Mouse (Mus musculus): ENCODE measurements around the gene Abcd1. TPM values are rescaled to one million over a fixed set of nuclear protein-coding genes. Genes with fewer than 3 reads are reported as not detected.

Gene Abcd1
- polyA plus RNA-seq, 1 experiment from 2014 or later = 12.8 TPM

Other genes starting within 250 kb of the Abcd1 start
- 22.9 and 24.3 TPM in 2 replicates for gene Bgn, start 233.0 kb upstream of the Abcd1 start, polyA plus RNA-seq (2015; fragmentation: Nextera tagmentation; extraction: Ambion mirVana)
- 5.9 and 7.0 TPM in 2 replicates for gene Atp2b3, start 213.5 kb upstream of the Abcd1 start, polyA plus RNA-seq (2015; fragmentation: Nextera tagmentation; extraction: Ambion mirVana)
- gene Dusp9, start 77.2 kb upstream of the Abcd1 start, polyA plus RNA-seq (2015; fragmentation: Nextera tagmentation; extraction: Ambion mirVana) = 0.43 and 0.46 TPM in 2 replicates
- gene Pnck, start 56.5 kb upstream of the Abcd1 start, polyA plus RNA-seq (2015; fragmentation: Nextera tagmentation; extraction: Ambion mirVana) = 179 and 188 TPM in 2 replicates
- gene Slc6a8, start 43.4 kb upstream of the Abcd1 start, polyA plus RNA-seq (2015; fragmentation: Nextera tagmentation; extraction: Ambion mirVana) = 6.6 and 7.4 TPM in 2 replicates
- gene Bcap31, start 422 bp upstream of the Abcd1 start, polyA plus RNA-seq (2015; fragmentation: Nextera tagmentation; extraction: Ambion mirVana) = 112 and 115 TPM in 2 replicates
- gene Plxnb3, start 40.5 kb downstream of the Abcd1 start, polyA plus RNA-seq (2015; fragmentation: Nextera tagmentation; extraction: Ambion mirVana) = 0.23 and 0.35 TPM in 2 replicates
- gene Srpk3, start 57.8 kb downstream of the Abcd1 start, polyA plus RNA-seq (2015; fragmentation: Nextera tagmentation; extraction: Ambion mirVana) = 1.6 and 2.1 TPM in 2 replicates
- 258 and 267 TPM in 2 replicates for gene Idh3g, start 70.3 kb downstream of the Abcd1 start, polyA plus RNA-seq (2015; fragmentation: Nextera tagmentation; extraction: Ambion mirVana)
- 134 and 140 TPM in 2 replicates for gene Ssr4, start 70.4 kb downstream of the Abcd1 start, polyA plus RNA-seq (2015; fragmentation: Nextera tagmentation; extraction: Ambion mirVana)
- 5.6 and 5.9 TPM in 2 replicates for gene Pdzd4, start 108.4 kb downstream of the Abcd1 start, polyA plus RNA-seq (2015; fragmentation: Nextera tagmentation; extraction: Ambion mirVana)
- 0.17 and 0.30 TPM in 2 replicates for gene Avpr2, start 175.5 kb downstream of the Abcd1 start, polyA plus RNA-seq (2015; fragmentation: Nextera tagmentation; extraction: Ambion mirVana)
- gene L1cam, start 179.5 kb downstream of the Abcd1 start, polyA plus RNA-seq (2015; fragmentation: Nextera tagmentation; extraction: Ambion mirVana) = 98.6 and 120 TPM in 2 replicates
- 4.0 and 4.6 TPM in 2 replicates for gene Arhgap4, start 205.3 kb downstream of the Abcd1 start, polyA plus RNA-seq (2015; fragmentation: Nextera tagmentation; extraction: Ambion mirVana)
- gene Naa10, start 205.3 kb downstream of the Abcd1 start, polyA plus RNA-seq (2015; fragmentation: Nextera tagmentation; extraction: Ambion mirVana) = 84.8 and 86.9 TPM in 2 replicates
- gene Renbp, start 214.3 kb downstream of the Abcd1 start, polyA plus RNA-seq (2015; fragmentation: Nextera tagmentation; extraction: Ambion mirVana) = 10.9 and 11.1 TPM in 2 replicates
- gene Hcfc1, start 249.8 kb downstream of the Abcd1 start, polyA plus RNA-seq (2015; fragmentation: Nextera tagmentation; extraction: Ambion mirVana) = 52.6 and 54.0 TPM in 2 replicates

All from midbrain, embryonic 15.5 days (tissue).